In genomic region chrX:48098470-48099129, GRCm38 (mm10) we compare ENCODE assay signal across 19 mouse cellular contexts. TPM values are rescaled to one million over a fixed set of nuclear protein-coding genes. Genes with fewer than 3 reads are reported as not detected.
DNase-seq lines count a peak whose midpoint lies in the region; ATAC-seq lines count a peak whose summit lies in the region.
"Had no signal": no experiment of that assay in that cellular context is flagged by ENCODE, and none has a peak within 500 bp of the region (broad histone marks: within the 10 kb centered on the region; RNA-seq: fewer than 3 reads in every experiment).

No protein-coding gene starts in this region.

- no peak overlapping the region for H3K9ac ChIP-seq in forebrain, embryonic 16.5 days (replicated peaks; ENCODE audit: low read depth, low read length)
- no peak overlapping the region for H3K9ac ChIP-seq in midbrain, embryonic 11.5 days (ENCODE audit: low read length)
- H3K9ac ChIP-seq: heart, embryonic 15.5 days; hindbrain, embryonic 12.5 days; liver, embryonic 12.5 days; lung, embryonic 15.5 days; stomach, embryonic 15.5 days had no signal

- 74% methylated on average over 9 of the region's 9 CpGs for WGBS in forebrain, embryonic 16.5 days
- 88% methylated on average over 9 of the region's 9 CpGs for WGBS in midbrain, embryonic 11.5 days

- no peak overlapping the region for H3K27ac ChIP-seq in forebrain, embryonic 16.5 days (ENCODE audit: low read length)
- H3K27ac ChIP-seq in midbrain, embryonic 11.5 days (ENCODE audit: low read depth, low read length), result no peak overlapping the region
- H3K27ac ChIP-seq: heart, embryonic 15.5 days; hindbrain, embryonic 12.5 days; left cerebral cortex, adult 2 months; liver, embryonic 12.5 days; lung, embryonic 15.5 days; stomach, embryonic 15.5 days had no signal

- no peak overlapping the region for H3K4me3 ChIP-seq in forebrain, embryonic 16.5 days (replicated peaks; ENCODE audit: low read length)
- no peak overlapping the region for H3K4me3 ChIP-seq in midbrain, embryonic 11.5 days (ENCODE audit: low read depth, low read length)
- H3K4me3 ChIP-seq: heart, embryonic 15.5 days; hindbrain, embryonic 12.5 days; left cerebral cortex, adult 2 months; liver, embryonic 12.5 days; lung, embryonic 15.5 days; stomach, embryonic 15.5 days had no signal

- DNase-seq in frontal cortex, postnatal 36 days (ENCODE audit: low spot score in 2 of 2), result no peak
- DNase-seq in B cell, adult 2 months, result peak; percentile 35 to 37
- peak; percentile 55 for DNase-seq in brain, adult 2 months (ENCODE audit: low read depth, low spot score)
- peak; percentile 45 to 65 for DNase-seq in thymus, adult 18-20 months
- no peak for DNase-seq in kidney, postnatal 4 days
- no peak for DNase-seq in midbrain, embryonic 11.5 days (ENCODE audit: low spot score, missing footprints)
- DNase-seq: cerebellum, postnatal 10 days; heart, adult 18-20 months; retina, postnatal 1 day had no signal

- no peaks in the 10 kb centered on the region for H3K9me3 ChIP-seq in forebrain, embryonic 16.5 days (ENCODE audit: control insufficient read depth, low read length)
- no peaks in the 10 kb centered on the region for H3K9me3 ChIP-seq in midbrain, embryonic 11.5 days (ENCODE audit: control insufficient read depth, low read length)
- H3K9me3 ChIP-seq: heart, embryonic 15.5 days; hindbrain, embryonic 12.5 days; liver, embryonic 12.5 days; lung, embryonic 15.5 days; stomach, embryonic 15.5 days had no signal

- no peaks in the 10 kb centered on the region for H3K27me3 ChIP-seq in forebrain, embryonic 16.5 days (replicated peaks; ENCODE audit: control insufficient read depth, insufficient read depth, low read length)
- H3K27me3 ChIP-seq in midbrain, embryonic 11.5 days (ENCODE audit: control insufficient read depth, insufficient read depth, low read length), result no peaks in the 10 kb centered on the region
- H3K27me3 ChIP-seq: heart, embryonic 15.5 days; hindbrain, embryonic 12.5 days; liver, embryonic 12.5 days; lung, embryonic 15.5 days; stomach, embryonic 15.5 days had no signal

- ATAC-seq in frontal cortex, adult (ENCODE audit: low TSS enrichment), result peak; percentile 50
- ATAC-seq in forebrain, embryonic 16.5 days, result no peak
- ATAC-seq in midbrain, embryonic 11.5 days (ENCODE audit: low FRiP score), result no peak
- ATAC-seq: forebrain, embryonic 14.5 days; intestine, embryonic 16.5 days; liver, embryonic 12.5 days had no signal

- H3K4me1 ChIP-seq in forebrain, embryonic 16.5 days (replicated peaks; ENCODE audit: control insufficient read depth, insufficient read depth, low read length), result no peaks in the 10 kb centered on the region
- H3K4me1 ChIP-seq in midbrain, embryonic 11.5 days (ENCODE audit: control insufficient read depth, insufficient read depth, low read length), result no peaks in the 10 kb centered on the region
- H3K4me1 ChIP-seq: heart, embryonic 15.5 days; hindbrain, embryonic 12.5 days; liver, embryonic 12.5 days; lung, embryonic 15.5 days; stomach, embryonic 15.5 days had no signal

- no peaks in the 10 kb centered on the region for H3K36me3 ChIP-seq in forebrain, embryonic 16.5 days (ENCODE audit: control insufficient read depth, insufficient read depth)
- H3K36me3 ChIP-seq in midbrain, embryonic 11.5 days (ENCODE audit: control insufficient read depth, insufficient read depth, low read length), result no peaks in the 10 kb centered on the region
- H3K36me3 ChIP-seq: heart, embryonic 15.5 days; hindbrain, embryonic 12.5 days; liver, embryonic 12.5 days; lung, embryonic 15.5 days; stomach, embryonic 15.5 days had no signal

- no peak overlapping the region for H3K4me2 ChIP-seq in forebrain, embryonic 16.5 days (ENCODE audit: low read length)
- H3K4me2 ChIP-seq in midbrain, embryonic 11.5 days, result no peak overlapping the region
- H3K4me2 ChIP-seq: heart, embryonic 15.5 days; hindbrain, embryonic 12.5 days; liver, embryonic 12.5 days; lung, embryonic 15.5 days; stomach, embryonic 15.5 days had no signal

RNA-seq across cellular contexts. Expression of gene Xpnpep2, which starts 9.9 kb away (rescaled TPM):
- polyA plus RNA-seq in forebrain, embryonic 16.5 days (2015; fragmentation: Nextera tagmentation; extraction: Ambion mirVana), result 0.75 and 1.0 TPM in 2 replicates
- 2.2 and 2.9 TPM in 2 replicates for polyA plus RNA-seq in midbrain, embryonic 11.5 days (2014; fragmentation: Nextera tagmentation; extraction: Ambion mirVana)

RNA-seq across cellular contexts. Expression of gene Sash3, which starts 47.6 kb away (rescaled TPM):
- 0.90 and 1.1 TPM in 2 replicates for polyA plus RNA-seq in forebrain, embryonic 16.5 days (2015; fragmentation: Nextera tagmentation; extraction: Ambion mirVana)
- polyA plus RNA-seq in midbrain, embryonic 11.5 days (2014; fragmentation: Nextera tagmentation; extraction: Ambion mirVana), result 1.1 and 1.2 TPM in 2 replicates

Comparison
In these comparisons a context has a peak if more than half of its experiments do, and no peak if none do; other contexts are left out.
1. DNase-seq: peak in B cell, adult 2 months (2 of 2), brain, adult 2 months (single experiment) and thymus, adult 18-20 months (2 of 2); none in frontal cortex, postnatal 36 days (0 of 2), kidney, postnatal 4 days (0 of 2) and midbrain, embryonic 11.5 days (single experiment).